Mouse (Mus musculus) stomach, postnatal 0 days (tissue): ENCODE measurements around the gene Cers6.

ENCODE experiments used
- CTCF ChIP-seq: IDR thresholded peaks from 2 replicates; pipeline ENCODE4 v1.5.1; 2016; ENCODE audit warnings: antibody characterized with exemption, low read depth, mild to moderate bottlenecking, moderate library complexity
- EP300 ChIP-seq: optimal IDR thresholded peaks from 2 replicates; pipeline ENCODE3; 2016; ENCODE audit warnings: antibody characterized with exemption

GRCm38 (mm10) chr2:69116767-69117166, 255.5 kb downstream of the Cers6 start:
- TF ChIP-seq CTCF = no peak
- no peak for TF ChIP-seq EP300
